Mouse (Mus musculus) E14TG2a.4 (cell line): ENCODE results near the gene G2e3.

Source experiments
- CTCF ChIP-seq: conservative IDR thresholded peaks from 2 replicates; pipeline ENCODE4 v1.5.1; 2014; ENCODE audit warnings: low read length
- NANOG ChIP-seq: IDR thresholded peaks from 2 replicates; pipeline ENCODE4 v1.6.1; 2014; ENCODE audit warnings: borderline replicate concordance, low read length, mixed read lengths
- POU5F1 ChIP-seq: IDR thresholded peaks from 2 replicates; pipeline ENCODE4 v1.6.1; 2014; ENCODE audit warnings: low read length, borderline replicate concordance

DNA sequence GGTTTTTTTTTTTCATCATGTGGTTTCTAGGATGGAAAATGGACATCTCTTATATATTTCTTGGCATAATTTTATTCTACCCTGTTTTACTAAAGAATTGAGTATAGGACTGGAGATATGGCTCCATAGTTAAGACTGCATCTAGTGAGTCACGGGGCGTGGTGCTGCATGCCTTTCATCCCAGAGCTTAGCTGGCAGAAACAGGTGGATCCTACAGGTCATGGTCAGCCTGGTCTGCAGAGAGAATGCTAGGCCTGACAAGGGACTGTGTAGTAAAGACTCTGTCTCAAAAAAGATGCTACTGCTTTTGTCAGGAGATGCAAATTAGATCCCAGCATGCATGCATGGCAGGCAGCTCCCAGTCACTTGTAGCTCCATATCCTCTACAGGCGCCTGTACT, 20.6 kb downstream of the G2e3 start:
- no peak for TF ChIP-seq CTCF
- no peak for TF ChIP-seq POU5F1
- TF ChIP-seq NANOG = no peak
